Mouse (Mus musculus) heart, embryonic 13.5 days (tissue): ENCODE results near the gene Lsm7. TPM values are rescaled to one million over a fixed set of nuclear protein-coding genes. Genes with fewer than 3 reads are reported as not detected.
A peak's percentile ranks its signal among the peaks of the same experiment; 100 is the strongest.

ENCODE experiments used
- ATAC-seq: fragments of 200-750 bp; cut with Nextera tagmentation; 2 replicates; pipeline ENCODE4 v1.8.0; 2017; ENCODE audit warnings: moderate TSS enrichment; ENCODE audit not compliant: insufficient number of reproducible peaks, low FRiP score, low TSS enrichment; ENCODE audit errors: extremely low read depth
- H3K27ac ChIP-seq: fragments of 300-500 bp; sonication (generic); replicated peaks from 2 replicates; pipeline ENCODE4 v1.5.1; 2015; ENCODE audit warnings: moderate library complexity, mild to moderate bottlenecking, inconsistent platforms
- H3K27me3 ChIP-seq: fragments of 300-500 bp; sonication (generic); replicated peaks from 2 replicates; pipeline ENCODE4 v1.6.1; 2015; ENCODE audit warnings: mild to moderate bottlenecking, inconsistent platforms
- H3K36me3 ChIP-seq: fragments of 300-500 bp; sonication (generic); 2 replicates; pipeline ENCODE4 v1.6.1; 2015; ENCODE audit warnings: mild to moderate bottlenecking, inconsistent platforms
- H3K4me1 ChIP-seq: fragments of 300-500 bp; sonication (generic); 2 replicates; pipeline ENCODE4 v1.6.1; 2015; ENCODE audit warnings: inconsistent platforms
- H3K4me2 ChIP-seq: fragments of 300-500 bp; sonication (generic); 2 replicates; pipeline ENCODE4 v1.6.1; 2015; ENCODE audit warnings: inconsistent platforms, mild to moderate bottlenecking, moderate library complexity
- H3K4me3 ChIP-seq: fragments of 300-500 bp; sonication (generic); 2 replicates; pipeline ENCODE4 v1.5.1; 2015; ENCODE audit warnings: moderate library complexity, mild to moderate bottlenecking, inconsistent platforms
- H3K9ac ChIP-seq: fragments of 300-500 bp; sonication (generic); 2 replicates; pipeline ENCODE4 v1.6.1; 2015; ENCODE audit warnings: inconsistent platforms, mild to moderate bottlenecking, moderate library complexity
- H3K9me3 ChIP-seq: fragments of 300-500 bp; sonication (generic); 2 replicates; pipeline ENCODE4 v1.6.1; 2016; ENCODE audit warnings: inconsistent platforms
- WGBS: fragments of 180-500 bp; shearing (Covaris S2); methylation state at CpG from one replicate; pipeline ENCODE4 v1.1.7; 2015; ENCODE audit warnings: mixed read lengths; 5-methylcytosine and 5-hydroxymethylcytosine counted together
- polyA plus RNA-seq: library from polyadenylated mRNA; unstranded; fragments of >200 nt; fragmentation: Nextera tagmentation; extraction: Ambion mirVana; gene quantifications from 2 replicates; pipeline ENCODE4 v1.2.1, GENCODE M21; 2015

The Lsm7 gene
- polyA plus RNA-seq, 1 experiment from 2014 or later, result 157 TPM

DNA sequence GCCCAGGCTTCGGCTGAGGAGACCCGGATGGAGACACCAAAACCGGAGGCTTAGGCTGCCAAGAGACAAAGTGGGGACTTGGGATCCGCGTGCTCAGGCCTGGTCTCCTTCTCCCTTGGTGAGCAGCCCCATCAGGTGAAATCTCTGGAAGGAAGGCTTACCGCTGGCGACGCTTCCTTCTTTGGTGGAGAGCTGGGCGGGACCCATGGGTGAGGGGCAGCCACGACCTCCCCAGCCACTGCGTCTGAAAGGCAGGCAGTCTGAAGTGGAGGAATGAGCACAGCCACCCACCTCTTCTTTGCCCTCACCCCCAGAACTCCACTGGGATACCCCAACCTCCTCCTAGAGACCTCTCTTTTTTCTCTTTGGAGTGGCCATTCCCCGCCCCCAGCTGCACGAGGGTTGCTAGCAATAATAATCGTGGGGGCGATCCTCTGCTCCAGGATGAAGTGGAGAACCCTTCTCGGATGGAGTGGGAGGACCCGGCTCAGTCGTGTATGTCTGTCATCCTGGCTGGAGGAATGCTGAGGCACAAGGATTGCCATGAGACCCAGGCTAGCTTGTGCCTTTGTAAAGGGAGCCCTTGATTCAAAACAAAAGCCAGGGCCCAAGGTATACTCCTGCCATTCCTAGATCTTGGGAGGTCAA, 45.9 kb downstream of the Lsm7 start:
- ATAC-seq, result no peak
- 6% methylated on average over 18 of the region's 18 CpGs for WGBS
- Histone ChIP-seq H3K27ac (peak overlapping the region; percentile 81), H3K9me3 (no peaks in the 10 kb centered on the region), H3K4me3 (peak overlapping the region; percentile 55), H3K9ac (peak overlapping the region; percentile 87), H3K36me3 (peaks cover 14% of the 10 kb centered on the region), H3K4me1 (peaks cover 68% of the 10 kb centered on the region), H3K27me3 (peaks cover 50% of the 10 kb centered on the region), H3K4me2 (peak overlapping the region; percentile 93)

DNA sequence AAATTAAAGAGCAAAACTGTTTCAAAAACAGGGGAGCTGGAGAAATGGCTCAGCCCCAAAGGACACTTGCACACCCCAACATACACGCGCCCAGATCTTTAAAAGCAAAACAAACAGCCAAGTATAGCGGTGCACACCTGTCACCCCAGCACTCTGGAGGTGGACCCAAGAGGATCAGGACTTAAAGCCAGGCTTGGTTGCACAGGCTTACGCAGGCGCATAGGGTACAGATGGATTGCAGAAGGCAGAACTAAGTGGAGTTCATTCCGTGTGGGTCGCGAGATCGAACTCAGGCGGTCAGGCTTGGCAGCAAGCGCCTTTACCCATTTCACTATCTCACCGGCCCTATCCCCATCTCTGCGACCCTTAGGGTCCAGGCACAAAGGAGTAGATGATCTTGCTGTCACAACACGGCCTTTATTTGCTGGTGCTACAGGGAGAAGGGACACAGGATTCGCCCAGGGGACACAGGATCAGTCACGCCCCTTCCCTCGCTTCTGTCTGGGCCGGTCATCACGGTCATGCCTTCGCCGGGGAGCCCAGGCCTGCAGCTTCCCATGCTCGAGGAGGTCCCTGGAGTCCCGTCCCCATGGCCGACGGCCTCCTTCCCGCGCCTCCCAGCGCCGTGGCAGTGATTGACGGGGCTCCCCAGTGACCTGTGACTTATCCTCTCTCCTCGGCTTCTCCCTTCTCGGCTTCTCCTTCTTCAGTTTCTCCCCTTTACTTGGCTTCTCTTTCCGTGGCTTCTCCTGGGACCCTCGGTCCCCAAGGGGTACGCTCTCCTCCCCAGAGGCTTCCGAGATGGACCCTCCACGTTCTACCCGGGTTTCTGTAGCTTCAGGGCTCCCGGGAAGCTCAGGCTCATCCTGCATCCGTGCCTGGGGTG, 46.7 kb downstream of the Lsm7 start:
- 18% methylated on average over 40 of the region's 40 CpGs for WGBS
- H3K4me3 ChIP-seq, result peak overlapping the region; percentile 55
- H3K27ac ChIP-seq, result peak overlapping the region; percentile 81
- no peaks in the 10 kb centered on the region for H3K9me3 ChIP-seq
- peak overlapping the region; percentile 93 for H3K4me2 ChIP-seq
- peaks cover 22% of the 10 kb centered on the region for H3K36me3 ChIP-seq
- H3K4me1 ChIP-seq, result peaks cover 68% of the 10 kb centered on the region
- peak overlapping the region; percentile 87 for H3K9ac ChIP-seq
- no peak for ATAC-seq
- H3K27me3 ChIP-seq, result peaks cover 46% of the 10 kb centered on the region

DNA sequence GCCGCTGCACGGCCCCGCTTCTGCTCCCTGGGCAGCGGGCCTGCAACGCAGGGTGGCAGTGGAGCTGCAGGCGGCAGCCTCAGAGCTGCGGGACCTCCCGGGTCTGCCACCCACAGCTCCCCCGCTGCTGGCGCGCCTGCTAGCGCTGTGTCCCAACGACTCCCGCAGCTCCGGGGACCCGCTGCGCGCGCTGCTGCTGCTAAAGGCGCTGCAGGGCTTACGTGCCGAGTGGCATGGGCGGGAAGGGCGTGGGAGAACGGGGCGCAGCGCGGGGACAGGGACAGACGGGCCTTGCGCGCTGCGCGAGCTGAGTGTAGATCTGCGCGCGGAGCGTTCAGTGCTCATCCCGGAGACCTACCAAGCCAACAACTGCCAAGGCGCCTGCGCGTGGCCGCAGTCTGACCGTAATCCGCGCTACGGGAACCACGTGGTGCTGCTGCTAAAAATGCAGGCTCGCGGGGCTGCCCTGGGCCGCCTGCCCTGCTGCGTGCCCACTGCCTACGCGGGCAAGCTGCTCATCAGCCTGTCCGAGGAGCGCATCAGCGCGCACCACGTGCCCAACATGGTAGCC, 47.9 kb downstream of the Lsm7 start:
- peaks cover 62% of the 10 kb centered on the region for H3K4me1 ChIP-seq
- peaks cover 34% of the 10 kb centered on the region for H3K36me3 ChIP-seq
- peak overlapping the region; percentile 93 for H3K4me2 ChIP-seq
- under 1% methylated on average over 58 of the region's 58 CpGs for WGBS
- H3K4me3 ChIP-seq, result peak overlapping the region; percentile 55
- peaks cover 39% of the 10 kb centered on the region for H3K27me3 ChIP-seq
- peak; percentile 51 for ATAC-seq
- no peaks in the 10 kb centered on the region for H3K9me3 ChIP-seq
- peak overlapping the region; percentile 81 for H3K27ac ChIP-seq
- peak overlapping the region; percentile 87 for H3K9ac ChIP-seq

DNA sequence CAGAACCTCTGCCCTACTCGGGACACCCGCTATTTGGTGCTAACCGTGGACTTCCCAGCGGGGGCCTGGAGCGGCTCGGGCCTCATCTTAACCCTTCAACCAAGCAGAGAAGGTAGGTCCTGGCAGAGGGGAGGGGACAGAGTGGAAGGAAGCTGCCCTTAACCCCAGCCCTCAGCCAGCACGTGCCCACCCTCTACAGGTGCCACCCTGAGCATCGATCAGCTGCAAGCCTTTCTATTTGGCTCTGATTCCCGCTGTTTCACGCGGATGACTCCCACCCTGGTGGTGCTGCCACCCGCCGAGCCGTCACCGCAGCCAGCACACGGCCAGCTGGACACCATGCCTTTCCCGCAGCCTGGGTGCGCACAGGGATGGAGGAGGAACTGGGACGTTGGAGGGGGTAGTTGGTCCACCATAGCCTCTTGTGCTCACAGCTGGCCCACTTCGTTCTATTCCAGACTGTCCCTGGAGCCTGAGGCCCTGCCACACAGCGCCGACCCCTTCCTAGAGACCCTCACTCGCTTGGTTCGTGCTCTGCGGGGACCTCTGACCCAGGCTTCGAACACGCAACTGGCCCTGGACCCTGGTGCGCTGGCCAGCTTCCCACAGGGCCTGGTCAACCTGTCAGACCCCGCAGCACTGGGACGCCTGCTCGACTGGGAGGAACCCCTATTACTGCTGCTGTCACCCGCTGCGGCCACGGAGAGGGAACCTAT, 48.5 kb downstream of the Lsm7 start:
- Histone ChIP-seq H3K4me1 (peaks cover 61% of the 10 kb centered on the region), H3K4me2 (peak overlapping the region; percentile 93), H3K4me3 (peak overlapping the region; percentile 55), H3K27ac (peak overlapping the region; percentile 81), H3K9ac (peak overlapping the region; percentile 87), H3K27me3 (peaks cover 39% of the 10 kb centered on the region), H3K36me3 (peaks cover 40% of the 10 kb centered on the region), H3K9me3 (no peaks in the 10 kb centered on the region)
- WGBS, result 45% methylated on average over 34 of the region's 34 CpGs
- no peak for ATAC-seq

DNA sequence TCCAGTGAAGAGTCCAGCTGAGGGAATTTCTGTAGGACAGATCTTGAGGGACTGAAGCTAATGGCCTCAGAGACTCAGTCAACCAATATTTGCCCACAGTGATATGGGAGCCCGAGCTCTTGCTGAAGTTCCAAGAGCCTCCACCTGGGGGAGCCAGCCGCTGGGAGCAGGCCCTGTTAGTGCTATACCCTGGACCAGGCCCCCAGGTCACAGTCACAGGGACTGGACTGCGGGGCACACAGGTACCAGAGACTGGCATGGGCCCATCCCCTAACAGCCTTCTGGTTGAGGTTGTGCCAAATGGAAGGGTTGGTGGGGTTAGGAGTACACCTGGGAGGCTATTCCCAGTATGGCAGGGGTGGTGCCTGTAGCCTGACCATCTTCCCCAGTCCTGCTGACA, 49.1 kb downstream of the Lsm7 start:
- Histone ChIP-seq H3K27ac (no peak overlapping the region), H3K36me3 (peaks cover 46% of the 10 kb centered on the region), H3K4me2 (no peak overlapping the region), H3K9ac (no peak overlapping the region), H3K27me3 (peaks cover 39% of the 10 kb centered on the region), H3K4me3 (no peak overlapping the region), H3K4me1 (peaks cover 61% of the 10 kb centered on the region), H3K9me3 (no peaks in the 10 kb centered on the region)
- WGBS, result 21% methylated on average over 3 of the region's 3 CpGs
- ATAC-seq, result no peak

DNA sequence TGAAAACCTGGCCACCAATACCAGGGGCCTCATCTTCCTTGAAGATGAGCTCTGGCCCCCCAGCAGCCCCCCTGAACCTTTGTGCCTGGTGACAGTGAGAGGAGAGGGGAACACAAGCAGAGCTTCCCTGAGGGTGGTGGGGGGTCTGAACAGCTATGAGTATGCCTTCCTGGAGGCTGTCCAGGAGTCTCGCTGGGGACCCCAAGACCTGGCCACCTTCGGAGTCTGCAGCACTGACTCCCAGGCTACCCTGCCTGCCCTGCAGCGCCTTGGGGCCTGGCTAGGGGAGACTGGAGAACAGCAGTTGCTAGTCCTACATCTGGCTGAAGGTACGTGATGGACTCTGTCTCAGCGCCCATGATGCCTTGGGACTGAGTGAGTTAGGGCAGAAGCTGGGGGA, 49.7 kb downstream of the Lsm7 start:
- H3K27me3 ChIP-seq, result peaks cover 35% of the 10 kb centered on the region
- peaks cover 47% of the 10 kb centered on the region for H3K36me3 ChIP-seq
- H3K27ac ChIP-seq, result 0 out of 2 replicates have a peak overlapping the region, but pooled peaks have one; percentile 36
- no peaks in the 10 kb centered on the region for H3K9me3 ChIP-seq
- H3K9ac ChIP-seq, result peak overlapping the region; percentile 56
- no peak overlapping the region for H3K4me3 ChIP-seq
- no peak for ATAC-seq
- H3K4me2 ChIP-seq, result no peak overlapping the region
- H3K4me1 ChIP-seq, result peaks cover 61% of the 10 kb centered on the region
- 78% methylated on average over 5 of the region's 5 CpGs for WGBS

DNA sequence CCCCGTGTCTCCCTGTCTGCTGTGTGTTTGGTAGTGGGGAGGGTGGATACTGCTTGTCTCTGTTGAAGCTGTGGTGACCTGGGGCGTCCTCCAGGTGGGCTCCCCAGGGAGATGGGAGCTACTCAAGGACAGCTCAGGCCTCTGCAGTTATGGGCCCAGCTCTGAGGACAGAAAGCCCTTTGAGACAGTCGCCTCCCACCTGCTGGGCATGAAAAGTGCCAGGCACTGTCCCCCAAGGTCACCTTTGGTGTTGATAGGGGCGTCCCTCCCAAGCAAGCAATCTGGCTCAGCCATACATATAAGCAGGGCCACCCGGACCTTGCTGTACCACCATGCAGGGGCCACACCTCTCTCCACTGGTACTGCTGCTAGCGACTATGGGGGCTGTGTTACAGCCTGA, 50.1 kb downstream of the Lsm7 start, which contains the start of gene Amh:
Gene Amh (plus strand): TSS at position 328 of the 400 bp plus-strand sequence.
- Histone ChIP-seq H3K36me3 (peaks cover 51% of the 10 kb centered on the region), H3K9me3 (no peaks in the 10 kb centered on the region), H3K4me3 (no peak within 1 kb of the TSS), H3K4me2 (no peak within 1 kb of the TSS), H3K27me3 (peaks cover 32% of the 10 kb centered on the region), H3K9ac (peak within 1 kb of the TSS; percentile 56), H3K4me1 (peaks cover 61% of the 10 kb centered on the region), H3K27ac (peak within 1 kb of the TSS; percentile 36; the same call in 1 of the 2 replicates)
- no peak for ATAC-seq
- WGBS, result 57% methylated on average over 6 of the region's 6 CpGs

DNA sequence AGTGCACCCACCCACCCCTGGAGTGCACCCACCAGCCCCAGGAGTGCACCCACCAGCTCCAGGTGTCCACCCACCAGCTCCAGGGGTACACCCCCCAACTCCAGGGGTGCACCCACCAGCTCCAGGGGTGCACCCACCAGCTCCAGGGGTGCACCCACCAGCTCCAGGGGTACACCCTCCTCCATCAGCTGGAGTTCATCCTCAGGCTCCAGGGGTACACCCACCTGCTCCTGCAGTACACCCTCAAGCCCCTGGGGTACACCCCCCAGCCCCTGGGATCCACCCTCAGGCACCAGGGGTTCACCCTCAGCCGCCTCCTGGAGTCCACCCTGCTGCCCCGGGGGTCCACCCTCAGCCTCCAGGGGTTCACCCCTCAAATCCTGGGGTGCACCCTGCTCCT, 50.7 kb downstream of the Lsm7 start:
- H3K4me2 ChIP-seq, result no peak overlapping the region
- H3K9ac ChIP-seq, result peak overlapping the region; percentile 56
- H3K4me3 ChIP-seq, result no peak overlapping the region
- H3K9me3 ChIP-seq, result no peaks in the 10 kb centered on the region
- H3K27ac ChIP-seq, result 0 out of 2 replicates have a peak overlapping the region, but pooled peaks have one; percentile 36
- peaks cover 26% of the 10 kb centered on the region for H3K27me3 ChIP-seq
- no peak for ATAC-seq
- peaks cover 52% of the 10 kb centered on the region for H3K36me3 ChIP-seq
- peaks cover 61% of the 10 kb centered on the region for H3K4me1 ChIP-seq
- WGBS, result 87% methylated on average over 2 of the region's 2 CpGs

DNA sequence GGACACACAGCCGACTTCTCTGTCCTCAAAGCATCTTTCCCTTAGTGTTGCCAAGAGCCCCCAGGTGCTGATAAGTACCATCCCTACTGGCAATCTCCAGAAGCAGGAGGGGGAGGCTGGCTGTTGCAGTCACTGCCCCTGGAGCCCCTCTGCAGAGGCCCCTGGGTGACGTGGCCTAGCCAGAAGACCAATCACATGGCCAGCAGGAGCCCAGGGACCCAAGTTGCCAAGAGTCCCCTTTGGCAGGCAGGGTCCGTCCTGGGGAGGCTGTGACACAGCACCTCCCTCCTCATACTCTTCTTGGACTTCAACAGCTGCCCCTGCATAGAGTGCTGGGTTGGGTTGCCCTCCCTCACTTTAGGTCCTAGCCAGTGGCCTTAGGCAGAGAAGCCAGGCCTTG, 52.0 kb downstream of the Lsm7 start:
- Histone ChIP-seq H3K4me2 (no peak overlapping the region), H3K4me3 (no peak overlapping the region), H3K27me3 (peaks cover 14% of the 10 kb centered on the region), H3K4me1 (peaks cover 49% of the 10 kb centered on the region), H3K9ac (0 out of 2 replicates have a peak overlapping the region, but pooled peaks have one; percentile 11), H3K27ac (no peak overlapping the region), H3K9me3 (no peaks in the 10 kb centered on the region), H3K36me3 (peaks cover 52% of the 10 kb centered on the region)
- ATAC-seq, result no peak
- WGBS, result 73% methylated on average over 3 of the region's 3 CpGs
